Mouse (Mus musculus): ENCODE data around the gene Hs2st1. TPM values are rescaled to one million over a fixed set of nuclear protein-coding genes. Genes with fewer than 3 reads are reported as not detected.

Gene Hs2st1
- polyA plus RNA-seq, 1 experiment from 2014 or later: 12.5 TPM

- Histone ChIP-seq H3K27me3 (no peaks in the 10 kb centered on the region), H3K9me3 (replicated peaks) (no peaks in the 10 kb centered on the region), H3K27ac (no peak overlapping the region), H3K4me2 (no peak overlapping the region), H3K4me3 (replicated peaks) (no peak overlapping the region), H3K4me1 (peaks cover 12% of the 10 kb centered on the region; the same call in 1 of the 2 replicates), H3K9ac (no peak overlapping the region), H3K36me3 (peaks cover 77% of the 10 kb centered on the region)
- WGBS: 68% methylated on average over 5 of the region's 5 CpGs
- ATAC-seq (replicated peaks; ENCODE audit: low FRiP score): no peak
These were observed 13.8 kb upstream of the Hs2st1 start for GRCm38 (mm10) chr3:144583789-144584188.

GRCm38 (mm10) chr3:144582306-144582705, 12.3 kb upstream of the Hs2st1 start:
- no peak overlapping the region for H3K4me3 ChIP-seq (replicated peaks)
- WGBS: 73% methylated on average over 4 of the region's 4 CpGs
- no peak overlapping the region for H3K27ac ChIP-seq

GRCm38 (mm10) chr3:144581842-144582241, 11.9 kb upstream of the Hs2st1 start:
- ATAC-seq (replicated peaks; ENCODE audit: low FRiP score): no peak
- Histone ChIP-seq H3K27ac (no peak overlapping the region), H3K36me3 (peaks cover 77% of the 10 kb centered on the region), H3K27me3 (no peaks in the 10 kb centered on the region), H3K4me3 (replicated peaks) (no peak overlapping the region), H3K9me3 (replicated peaks) (no peaks in the 10 kb centered on the region), H3K9ac (no peak overlapping the region), H3K4me1 (peaks cover 9% of the 10 kb centered on the region; the same call in 1 of the 2 replicates), H3K4me2 (no peak overlapping the region)
- 75% methylated on average over 3 of the region's 3 CpGs for WGBS

More at GRCm38 (mm10) chr3:144582306-144582705, 12.3 kb upstream of the Hs2st1 start:
- no peaks in the 10 kb centered on the region for H3K27me3 ChIP-seq
- peaks cover 12% of the 10 kb centered on the region; the same call in 1 of the 2 replicates for H3K4me1 ChIP-seq
- H3K9ac ChIP-seq: no peak overlapping the region
- no peak for ATAC-seq (replicated peaks; ENCODE audit: low FRiP score)
- H3K4me2 ChIP-seq: no peak overlapping the region
- peaks cover 78% of the 10 kb centered on the region for H3K36me3 ChIP-seq
- H3K9me3 ChIP-seq (replicated peaks): no peaks in the 10 kb centered on the region

- no peak overlapping the region for H3K4me2 ChIP-seq
- 71% methylated on average over 7 of the region's 7 CpGs for WGBS
- H3K4me1 ChIP-seq: peaks cover 5% of the 10 kb centered on the region; the same call in 1 of the 2 replicates
- no peak overlapping the region for H3K9ac ChIP-seq
- no peak overlapping the region for H3K27ac ChIP-seq
- H3K27me3 ChIP-seq: no peaks in the 10 kb centered on the region
- no peaks in the 10 kb centered on the region for H3K9me3 ChIP-seq (replicated peaks)
- no peak for ATAC-seq (replicated peaks; ENCODE audit: low FRiP score)
- H3K4me3 ChIP-seq (replicated peaks): no peak overlapping the region
- peaks cover 76% of the 10 kb centered on the region for H3K36me3 ChIP-seq
These were observed 10.3 kb upstream of the Hs2st1 start for GRCm38 (mm10) chr3:144580281-144580680.

- Histone ChIP-seq H3K4me3 (replicated peaks) (no peak overlapping the region), H3K4me2 (no peak overlapping the region), H3K36me3 (peaks cover 73% of the 10 kb centered on the region), H3K9me3 (replicated peaks) (no peaks in the 10 kb centered on the region), H3K4me1 (peaks cover 5% of the 10 kb centered on the region; the same call in 1 of the 2 replicates), H3K27me3 (no peaks in the 10 kb centered on the region), H3K9ac (no peak overlapping the region), H3K27ac (no peak overlapping the region)
- whole genome bisulfite sequencing: 86% methylated on average over 5 of the region's 5 CpGs
- ATAC-seq (replicated peaks; ENCODE audit: low FRiP score): no peak
These were observed 9.8 kb upstream of the Hs2st1 start for GRCm38 (mm10) chr3:144579796-144580195.

GRCm38 (mm10) chr3:144578921-144579320, 8.9 kb upstream of the Hs2st1 start:
- 94% methylated on average over 4 of the region's 4 CpGs for WGBS
- Histone ChIP-seq H3K4me1 (peaks cover 5% of the 10 kb centered on the region; the same call in 1 of the 2 replicates), H3K36me3 (peaks cover 78% of the 10 kb centered on the region), H3K27ac (no peak overlapping the region), H3K9ac (no peak overlapping the region), H3K9me3 (replicated peaks) (no peaks in the 10 kb centered on the region), H3K4me3 (replicated peaks) (no peak overlapping the region), H3K4me2 (no peak overlapping the region), H3K27me3 (no peaks in the 10 kb centered on the region)
- no peak for ATAC-seq (replicated peaks; ENCODE audit: low FRiP score)

GRCm38 (mm10) chr3:144577366-144578340, 7.7 kb upstream of the Hs2st1 start:
- Histone ChIP-seq H3K9ac (no peak overlapping the region), H3K4me3 (replicated peaks) (no peak overlapping the region), H3K27ac (no peak overlapping the region), H3K9me3 (replicated peaks) (no peaks in the 10 kb centered on the region), H3K27me3 (no peaks in the 10 kb centered on the region), H3K4me1 (peaks cover 7% of the 10 kb centered on the region), H3K36me3 (peaks cover 77% of the 10 kb centered on the region), H3K4me2 (no peak overlapping the region)
- no peak for ATAC-seq (replicated peaks; ENCODE audit: low FRiP score)
- 80% methylated on average over 10 of the region's 10 CpGs for WGBS

- no peak overlapping the region for H3K4me2 ChIP-seq
- peaks cover 53% of the 10 kb centered on the region for H3K36me3 ChIP-seq
- no peak overlapping the region for H3K9ac ChIP-seq
- no peak for ATAC-seq (replicated peaks; ENCODE audit: low FRiP score)
- H3K9me3 ChIP-seq (replicated peaks): no peaks in the 10 kb centered on the region
- WGBS: 91% methylated on average over 7 of the region's 7 CpGs
- H3K4me1 ChIP-seq: peaks cover 14% of the 10 kb centered on the region
- H3K27ac ChIP-seq: no peak overlapping the region
- H3K4me3 ChIP-seq (replicated peaks): no peak overlapping the region
- H3K27me3 ChIP-seq: no peaks in the 10 kb centered on the region
These were observed 4.3 kb upstream of the Hs2st1 start for GRCm38 (mm10) chr3:144574256-144574655.

GRCm38 (mm10) chr3:144570816-144571487, 971 bp upstream of the Hs2st1 start:
- Histone ChIP-seq H3K4me1 (peaks cover 29% of the 10 kb centered on the region), H3K36me3 (peaks cover 25% of the 10 kb centered on the region), H3K9me3 (replicated peaks) (no peaks in the 10 kb centered on the region), H3K9ac (peak overlapping the region; percentile 91), H3K4me2 (peak overlapping the region; percentile 57), H3K27me3 (no peaks in the 10 kb centered on the region), H3K4me3 (replicated peaks) (peak overlapping the region; percentile 80), H3K27ac (peak overlapping the region; percentile 94)
- no peak for ATAC-seq (replicated peaks; ENCODE audit: low FRiP score)
- under 1% methylated on average over 25 of the region's 25 CpGs for WGBS

- Histone ChIP-seq H3K27me3 (no peaks in the 10 kb centered on the region), H3K27ac (peak overlapping the region; percentile 90), H3K4me2 (peak overlapping the region; percentile 95), H3K9me3 (replicated peaks) (no peaks in the 10 kb centered on the region), H3K4me1 (peaks cover 29% of the 10 kb centered on the region), H3K9ac (peak overlapping the region; percentile 75), H3K4me3 (replicated peaks) (peak overlapping the region; percentile 80), H3K36me3 (peaks cover 18% of the 10 kb centered on the region)
- ATAC-seq (replicated peaks; ENCODE audit: low FRiP score): peak; percentile 55
- WGBS: under 1% methylated on average over 41 of the region's 47 CpGs
These were observed 495 bp downstream of the Hs2st1 start for GRCm38 (mm10) chr3:144569401-144569971.

GRCm38 (mm10) chr3:144568861-144569361, 1.1 kb downstream of the Hs2st1 start:
- Histone ChIP-seq H3K27ac (0 out of 2 replicates have a peak overlapping the region, but pooled peaks have one; percentile 90), H3K27me3 (no peaks in the 10 kb centered on the region)
- no peak for ATAC-seq (replicated peaks; ENCODE audit: low FRiP score)

More at GRCm38 (mm10) chr3:144568861-144569361, 1.1 kb downstream of the Hs2st1 start:
- H3K9ac ChIP-seq: peak overlapping the region; percentile 75
- peaks cover 14% of the 10 kb centered on the region for H3K36me3 ChIP-seq
- peak overlapping the region; percentile 80 for H3K4me3 ChIP-seq (replicated peaks)
- peaks cover 29% of the 10 kb centered on the region for H3K4me1 ChIP-seq
- H3K9me3 ChIP-seq (replicated peaks): no peaks in the 10 kb centered on the region
- under 1% methylated on average over 21 of the region's 21 CpGs for WGBS
- H3K4me2 ChIP-seq: peak overlapping the region; percentile 95

All from kidney, embryonic 15.5 days (tissue).